9 mouse cellular contexts compared by ENCODE assay signal in the genomic region with DNA sequence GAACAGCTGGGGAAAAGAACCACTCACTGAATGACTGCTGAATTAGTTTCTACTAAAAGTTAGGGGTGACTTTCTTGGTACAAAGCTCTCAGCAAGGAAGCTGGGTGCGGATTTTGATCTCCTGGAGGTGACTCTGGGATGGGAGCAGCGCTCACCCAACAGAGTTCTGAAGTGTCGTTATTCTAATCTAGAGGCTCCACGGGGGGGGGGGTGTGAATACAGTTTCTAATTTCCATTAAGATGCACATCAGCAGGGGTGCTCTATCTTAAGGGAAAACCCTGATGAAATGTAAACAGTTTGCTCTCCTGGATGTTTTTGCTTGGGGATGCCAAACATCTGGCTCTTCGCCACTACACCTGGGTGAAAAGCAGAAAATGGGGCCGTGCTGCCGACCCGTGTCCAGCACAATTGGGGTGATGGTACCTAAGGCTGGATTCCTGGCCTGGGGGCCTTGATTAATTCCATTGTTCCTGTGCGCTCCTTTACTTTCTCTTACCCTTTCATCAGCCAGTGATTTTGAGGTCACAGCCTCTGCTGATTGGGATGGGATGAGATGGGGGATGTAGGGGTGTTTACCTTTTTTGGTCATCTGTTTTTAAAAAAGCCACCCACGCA. TPM values are rescaled to one million over a fixed set of nuclear protein-coding genes. Genes with fewer than 3 reads are reported as not detected.
DNase-seq lines count a peak whose midpoint lies in the region; ATAC-seq and TF ChIP-seq lines count a peak whose summit lies in the region.
"Had no signal": no experiment of that assay in that cellular context is flagged by ENCODE, and none has a peak within 500 bp of the region (broad histone marks: within the 10 kb centered on the region; RNA-seq: fewer than 3 reads in every experiment).

No protein-coding gene starts in this region.

- no peak for DNase-seq in forebrain, embryonic 10.5 days (ENCODE audit: extremely low spot score, low spot score)
- no peak for DNase-seq in lung, postnatal 0 days (ENCODE audit: low spot score)
- DNase-seq in lung, postnatal 25 days (ENCODE audit: low spot score): no peak
- peak; percentile 21 for DNase-seq in limb, embryonic 11.5 days (ENCODE audit: low spot score)
- no peak for DNase-seq in right cerebral cortex, postnatal 25 days
- DNase-seq in gastrocnemius, postnatal 14 days: no peak

- no peak for TF ChIP-seq CTCF in lung, postnatal 0 days (IDR thresholded peaks at IDR 0.05)

- 7% methylated on average over 10 of the region's 10 CpGs for WGBS in forebrain, embryonic 10.5 days
- 19% methylated on average over 10 of the region's 10 CpGs for WGBS in forebrain, embryonic 16.5 days
- 22% methylated on average over 10 of the region's 10 CpGs for WGBS in lung, postnatal 0 days
- WGBS in limb, embryonic 11.5 days: 16% methylated on average over 10 of the region's 10 CpGs

- peaks cover 49% of the 10 kb centered on the region for H3K4me1 ChIP-seq in forebrain, embryonic 10.5 days
- peaks cover 4% of the 10 kb centered on the region for H3K4me1 ChIP-seq in forebrain, embryonic 16.5 days (replicated peaks; ENCODE audit: control insufficient read depth, insufficient read depth, low read length)
- no peaks in the 10 kb centered on the region for H3K4me1 ChIP-seq in lung, postnatal 0 days (ENCODE audit: insufficient read depth, low read depth, low read length)
- peaks cover 12% of the 10 kb centered on the region for H3K4me1 ChIP-seq in limb, embryonic 11.5 days (ENCODE audit: control insufficient read depth, insufficient read depth, low read length)

- ATAC-seq in forebrain, embryonic 16.5 days: no peak
- no peak for ATAC-seq in lung, postnatal 0 days
- no peak for ATAC-seq in limb, embryonic 11.5 days (ENCODE audit: insufficient number of reproducible peaks, low FRiP score, low TSS enrichment, low read depth)
- no peak for ATAC-seq in erythroid progenitor cell, adult 5-6 weeks (replicated peaks; ENCODE audit: low FRiP score, poor library complexity, severe bottlenecking)

- H3K9ac ChIP-seq in forebrain, embryonic 16.5 days (replicated peaks; ENCODE audit: low read depth, low read length): no peak overlapping the region
- no peak overlapping the region for H3K9ac ChIP-seq in lung, postnatal 0 days (replicated peaks; ENCODE audit: low read depth)
- no peak overlapping the region; the same call in 1 of the 2 replicates for H3K9ac ChIP-seq in limb, embryonic 11.5 days (ENCODE audit: low read length)

- no peak for TF ChIP-seq EP300 in lung, postnatal 0 days (IDR thresholded peaks at IDR 0.05)

- intact Hi-C loops in gastrocnemius, postnatal 14 days (cut with DNase I; ENCODE audit: low total_unique reads): loop anchor here (5.0 to 10.0 kb wide), 2 partner anchors 310 to 437 kb away; no protein-coding TSS in a partner anchor

- peak overlapping the region; percentile 88; the same call in 1 of the 2 replicates for H3K27ac ChIP-seq in forebrain, embryonic 10.5 days
- H3K27ac ChIP-seq in forebrain, embryonic 16.5 days (ENCODE audit: low read length): no peak overlapping the region
- H3K27ac ChIP-seq in lung, postnatal 0 days (ENCODE audit: low read length): no peak overlapping the region
- H3K27ac ChIP-seq in limb, embryonic 11.5 days (replicated peaks; ENCODE audit: low read depth, low read length): no peak overlapping the region

- H3K4me3 ChIP-seq in forebrain, embryonic 10.5 days: peak overlapping the region; percentile 76
- H3K4me3 ChIP-seq in forebrain, embryonic 16.5 days (replicated peaks; ENCODE audit: low read length): no peak overlapping the region
- peak overlapping the region; percentile 71; the same call in 1 of the 2 replicates for H3K4me3 ChIP-seq in lung, postnatal 0 days (ENCODE audit: low read depth, low read length)
- peak overlapping the region; percentile 70 for H3K4me3 ChIP-seq in limb, embryonic 11.5 days (ENCODE audit: low read depth, low read length)
- H3K4me3 ChIP-seq: megakaryocyte, embryonic 14.5 days had no signal

- no peak overlapping the region for H3K4me2 ChIP-seq in forebrain, embryonic 16.5 days (ENCODE audit: low read length)
- H3K4me2 ChIP-seq in lung, postnatal 0 days (replicated peaks; ENCODE audit: low read depth, low read length): peak overlapping the region; percentile 83
- H3K4me2 ChIP-seq in limb, embryonic 11.5 days (ENCODE audit: low read depth, severe bottlenecking): peak overlapping the region; percentile 82

- H3K27me3 ChIP-seq in forebrain, embryonic 10.5 days (ENCODE audit: poor library complexity, severe bottlenecking): peaks cover 48% of the 10 kb centered on the region
- peaks cover 18% of the 10 kb centered on the region for H3K27me3 ChIP-seq in forebrain, embryonic 16.5 days (replicated peaks; ENCODE audit: control insufficient read depth, insufficient read depth, low read length)
- H3K27me3 ChIP-seq in lung, postnatal 0 days (replicated peaks; ENCODE audit: insufficient read depth, low read length): no peaks in the 10 kb centered on the region
- no peaks in the 10 kb centered on the region; the same call in 1 of the 2 replicates for H3K27me3 ChIP-seq in limb, embryonic 11.5 days (ENCODE audit: control insufficient read depth, insufficient read depth, low read length)

- no peaks in the 10 kb centered on the region for H3K9me3 ChIP-seq in forebrain, embryonic 10.5 days
- no peaks in the 10 kb centered on the region for H3K9me3 ChIP-seq in forebrain, embryonic 16.5 days (ENCODE audit: control insufficient read depth, low read length)
- H3K9me3 ChIP-seq in lung, postnatal 0 days (ENCODE audit: low read length): no peaks in the 10 kb centered on the region
- H3K9me3 ChIP-seq in limb, embryonic 11.5 days (ENCODE audit: control insufficient read depth, low read length): no peaks in the 10 kb centered on the region
- H3K9me3 ChIP-seq: megakaryocyte, embryonic 14.5 days had no signal

- no peaks in the 10 kb centered on the region for H3K36me3 ChIP-seq in forebrain, embryonic 10.5 days (replicated peaks)
- H3K36me3 ChIP-seq in forebrain, embryonic 16.5 days (ENCODE audit: control insufficient read depth, insufficient read depth): no peaks in the 10 kb centered on the region
- no peaks in the 10 kb centered on the region for H3K36me3 ChIP-seq in lung, postnatal 0 days (ENCODE audit: insufficient read depth, low read length)
- no peaks in the 10 kb centered on the region for H3K36me3 ChIP-seq in limb, embryonic 11.5 days (ENCODE audit: control insufficient read depth, insufficient read depth, low read length)

RNA-seq across cellular contexts. Expression of gene Ror1, which starts 1.9 kb away (rescaled TPM):
- 7.0 and 7.1 TPM in 2 replicates for polyA plus RNA-seq in forebrain, embryonic 10.5 days (2016; fragmentation: Nextera tagmentation; extraction: Ambion mirVana)
- polyA plus RNA-seq in forebrain, embryonic 16.5 days (2015; fragmentation: Nextera tagmentation; extraction: Ambion mirVana): 0.89 and 1.4 TPM in 2 replicates
- polyA plus RNA-seq in lung, postnatal 0 days (2015; fragmentation: Nextera tagmentation; extraction: Ambion mirVana): 5.5 and 6.2 TPM in 2 replicates
- 12.6 and 12.8 TPM in 2 replicates for polyA plus RNA-seq in limb, embryonic 11.5 days (2014; fragmentation: Nextera tagmentation; extraction: Ambion mirVana)
- total RNA-seq in gastrocnemius, postnatal 14 days (2021): 1 to 10 TPM; 4.7 to 6.2 TPM
- not detected in 2 replicates for total RNA-seq in erythroid progenitor cell, adult 5-6 weeks (2015; ENCODE audit: low replicate concordance)
- total RNA-seq in erythroid progenitor cell, adult 5-6 weeks (2017; ENCODE audit: low replicate concordance): not detected in 2 replicates
